Mouse (Mus musculus) cerebellum, adult 2 months (tissue): ENCODE results near the gene Fam160b1.

Experiments used
- CTCF ChIP-seq: fragments of 200-500 bp; IDR thresholded peaks from 2 replicates; pipeline ENCODE4 v1.5.1; 2011; ENCODE audit warnings: low read depth, mild to moderate bottlenecking, control low read depth, low read length, moderate library complexity, borderline replicate concordance; ENCODE audit not compliant: insufficient read depth
- POLR2A ChIP-seq: fragments of 200-500 bp; IDR thresholded peaks from 2 replicates; pipeline ENCODE4 v1.6.1; 2011; ENCODE audit warnings: low read length, control low read depth, borderline replicate concordance; ENCODE audit not compliant: insufficient read depth

- TF ChIP-seq POLR2A (no peak), CTCF (no peak)
These were observed 3.1 kb downstream of the Fam160b1 start for GRCm38 (mm10) chr19:57363538-57363937.
